8 mouse cellular contexts compared by ENCODE assay signal in the genomic region with DNA sequence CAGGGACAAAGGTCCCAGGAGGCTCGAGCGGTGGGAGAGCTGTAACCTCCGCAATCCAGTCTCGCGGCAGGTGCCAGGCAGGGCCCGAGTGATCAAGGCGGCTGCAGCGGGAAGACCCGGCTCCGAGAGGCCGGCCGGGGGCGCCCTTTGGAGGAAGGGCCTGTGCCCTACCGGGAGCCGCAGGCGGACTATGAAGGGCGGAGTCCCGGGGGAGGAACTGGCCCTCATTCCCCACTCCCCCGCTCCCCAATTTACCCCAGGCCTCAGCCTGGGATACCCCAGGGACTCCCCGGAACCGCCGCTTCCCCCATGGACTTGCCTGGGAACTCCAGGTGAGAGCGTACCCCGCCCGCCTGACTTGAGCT. TPM values are rescaled to one million over a fixed set of nuclear protein-coding genes. Genes with fewer than 3 reads are reported as not detected.
A peak's percentile ranks its signal among the peaks of the same experiment; 100 is the strongest.
DNase-seq lines count a peak whose midpoint lies in the region; ATAC-seq and TF ChIP-seq lines count a peak whose summit lies in the region.

No protein-coding gene starts in this region.

- H3K9me3 ChIP-seq in lung, postnatal 0 days (ENCODE audit: low read length), result no peaks in the 10 kb centered on the region
- H3K9me3 ChIP-seq in forebrain, embryonic 12.5 days, result no peaks in the 10 kb centered on the region
- H3K9me3 ChIP-seq in limb, embryonic 14.5 days (ENCODE audit: control insufficient read depth, low read length), result no peaks in the 10 kb centered on the region
- H3K9me3 ChIP-seq in neural tube, embryonic 11.5 days (ENCODE audit: control insufficient read depth, low read length), result no peaks in the 10 kb centered on the region

- peak overlapping the region; percentile 70 for H3K4me3 ChIP-seq in lung, postnatal 0 days (ENCODE audit: low read depth, low read length)
- H3K4me3 ChIP-seq in forebrain, embryonic 12.5 days (replicated peaks), result peak overlapping the region; percentile 79
- peak overlapping the region; percentile 70 for H3K4me3 ChIP-seq in limb, embryonic 14.5 days (replicated peaks; ENCODE audit: low read length)
- H3K4me3 ChIP-seq in neural tube, embryonic 11.5 days (ENCODE audit: low read depth, low read length), result peak overlapping the region; percentile 87

- no peaks in the 10 kb centered on the region for H3K27me3 ChIP-seq in lung, postnatal 0 days (replicated peaks; ENCODE audit: insufficient read depth, low read length)
- no peaks in the 10 kb centered on the region for H3K27me3 ChIP-seq in forebrain, embryonic 12.5 days
- H3K27me3 ChIP-seq in limb, embryonic 14.5 days (ENCODE audit: control insufficient read depth, insufficient read depth, low read length), result no peaks in the 10 kb centered on the region
- H3K27me3 ChIP-seq in neural tube, embryonic 11.5 days (ENCODE audit: control insufficient read depth, insufficient read depth, low read length), result no peaks in the 10 kb centered on the region

- WGBS in lung, postnatal 0 days, result 4% methylated on average over 24 of the region's 25 CpGs
- WGBS in forebrain, embryonic 12.5 days, result 0% methylated on average over 24 of the region's 25 CpGs
- under 1% methylated on average over 21 of the region's 25 CpGs for WGBS in limb, embryonic 14.5 days
- WGBS in neural tube, embryonic 11.5 days, result under 1% methylated on average over 25 of the region's 25 CpGs

- H3K9ac ChIP-seq in lung, postnatal 0 days (replicated peaks; ENCODE audit: low read depth), result peak overlapping the region; percentile 83
- H3K9ac ChIP-seq in forebrain, embryonic 12.5 days, result peak overlapping the region; percentile 94
- peak overlapping the region; percentile 83 for H3K9ac ChIP-seq in limb, embryonic 14.5 days (ENCODE audit: low read depth, low read length, severe bottlenecking)
- H3K9ac ChIP-seq in neural tube, embryonic 11.5 days (ENCODE audit: low read length), result peak overlapping the region; percentile 89

- peak; percentile 29 for TF ChIP-seq CTCF in lung, postnatal 0 days (IDR thresholded peaks at IDR 0.05)

- ATAC-seq in lung, postnatal 0 days, result peak; percentile 18
- ATAC-seq in forebrain, embryonic 12.5 days (ENCODE audit: low FRiP score), result peak; percentile 27
- peak; percentile 13 for ATAC-seq in limb, embryonic 14.5 days (ENCODE audit: low FRiP score, low read depth)
- peak; percentile 24; the same call in 1 of the 2 replicates for ATAC-seq in neural tube, embryonic 11.5 days (ENCODE audit: insufficient read depth, low FRiP score, low TSS enrichment)

- TF ChIP-seq EP300 in lung, postnatal 0 days (IDR thresholded peaks at IDR 0.05), result no peak

- DNase-seq in cerebellum, adult 11 months, result peak; percentile 58
- DNase-seq in cerebellum, adult 11-12 months, result no peak
- DNase-seq in lung, postnatal 0 days (ENCODE audit: low spot score), result peak; percentile 52
- DNase-seq in lung, adult 18-20 months, result no peak
- no peak for DNase-seq in limb, embryonic 14.5 days (ENCODE audit: low spot score)
- DNase-seq in neural tube, embryonic 11.5 days (ENCODE audit: low spot score), result no peak
- peak; percentile 63 for DNase-seq in urinary bladder, adult 2 months (ENCODE audit: low spot score)

- no peaks in the 10 kb centered on the region for H3K4me1 ChIP-seq in lung, postnatal 0 days (ENCODE audit: insufficient read depth, low read depth, low read length)
- peaks cover 24% of the 10 kb centered on the region for H3K4me1 ChIP-seq in forebrain, embryonic 12.5 days
- peaks cover 8% of the 10 kb centered on the region for H3K4me1 ChIP-seq in limb, embryonic 14.5 days (ENCODE audit: control insufficient read depth, insufficient read depth, low read length)
- H3K4me1 ChIP-seq in neural tube, embryonic 11.5 days (ENCODE audit: control insufficient read depth, insufficient read depth, low read length), result peaks cover 7% of the 10 kb centered on the region

- peak overlapping the region; percentile 96 for H3K27ac ChIP-seq in lung, postnatal 0 days (ENCODE audit: low read length)
- peak overlapping the region; percentile 99 for H3K27ac ChIP-seq in forebrain, embryonic 12.5 days
- H3K27ac ChIP-seq in limb, embryonic 14.5 days (replicated peaks; ENCODE audit: low read depth, low read length), result peak overlapping the region; percentile 92
- H3K27ac ChIP-seq in neural tube, embryonic 11.5 days (ENCODE audit: low read depth, low read length), result peak overlapping the region; percentile 96

- TF ChIP-seq POLR2A in limb, embryonic 14.5 days (IDR thresholded peaks at IDR 0.05; ENCODE audit: borderline replicate concordance, extremely low read depth, insufficient read depth, insufficient read length), result no peak

- peaks cover 24% of the 10 kb centered on the region; the same call in 1 of the 2 replicates for H3K36me3 ChIP-seq in lung, postnatal 0 days (ENCODE audit: insufficient read depth, low read length)
- H3K36me3 ChIP-seq in forebrain, embryonic 12.5 days (replicated peaks), result peaks cover 54% of the 10 kb centered on the region
- H3K36me3 ChIP-seq in limb, embryonic 14.5 days (ENCODE audit: control insufficient read depth, insufficient read depth, low read length), result peaks cover 47% of the 10 kb centered on the region
- H3K36me3 ChIP-seq in neural tube, embryonic 11.5 days (ENCODE audit: control insufficient read depth, insufficient read depth, low read length), result peaks cover 19% of the 10 kb centered on the region

- H3K4me2 ChIP-seq in lung, postnatal 0 days (replicated peaks; ENCODE audit: low read depth, low read length), result peak overlapping the region; percentile 89
- H3K4me2 ChIP-seq in forebrain, embryonic 12.5 days, result peak overlapping the region; percentile 94
- H3K4me2 ChIP-seq in limb, embryonic 14.5 days (replicated peaks; ENCODE audit: low read depth, low read length, severe bottlenecking), result peak overlapping the region; percentile 79
- H3K4me2 ChIP-seq in neural tube, embryonic 11.5 days (ENCODE audit: low read depth), result peak overlapping the region; percentile 76

RNA-seq across cellular contexts. Expression of gene Fbrs, which starts 7.4 kb away (rescaled TPM):
- 9.9 and 11.1 TPM in 2 replicates for polyA plus RNA-seq in lung, postnatal 0 days (2015; fragmentation: Nextera tagmentation; extraction: Ambion mirVana)
- polyA plus RNA-seq in forebrain, embryonic 12.5 days (2016; fragmentation: Nextera tagmentation; extraction: Ambion mirVana), result 10.4 and 12.3 TPM in 2 replicates
- polyA plus RNA-seq in limb, embryonic 14.5 days (2012; rRNA removed), result 49.8 and 57.2 TPM in 2 replicates
- 17.3 and 21.1 TPM in 2 replicates for polyA plus RNA-seq in limb, embryonic 14.5 days (2014; fragmentation: Nextera tagmentation; extraction: Ambion mirVana)
- 15.4 and 17.1 TPM in 2 replicates for polyA plus RNA-seq in neural tube, embryonic 11.5 days (2014; fragmentation: Nextera tagmentation; extraction: Ambion mirVana)
- polyA plus RNA-seq in urinary bladder, adult 2 months (2012; rRNA removed), result 12.4 and 30.8 TPM in 2 replicates

RNA-seq across cellular contexts. Expression of gene Prr14, which starts 12.2 kb away (rescaled TPM):
- 37.6 and 37.7 TPM in 2 replicates for polyA plus RNA-seq in lung, postnatal 0 days (2015; fragmentation: Nextera tagmentation; extraction: Ambion mirVana)
- 63.0 and 64.7 TPM in 2 replicates for polyA plus RNA-seq in forebrain, embryonic 12.5 days (2016; fragmentation: Nextera tagmentation; extraction: Ambion mirVana)
- 65.8 and 86.0 TPM in 2 replicates for polyA plus RNA-seq in limb, embryonic 14.5 days (2012; rRNA removed)
- 43.7 and 49.7 TPM in 2 replicates for polyA plus RNA-seq in limb, embryonic 14.5 days (2014; fragmentation: Nextera tagmentation; extraction: Ambion mirVana)
- polyA plus RNA-seq in neural tube, embryonic 11.5 days (2014; fragmentation: Nextera tagmentation; extraction: Ambion mirVana), result 55.5 and 71.8 TPM in 2 replicates
- polyA plus RNA-seq in urinary bladder, adult 2 months (2012; rRNA removed), result 69.2 and 79.9 TPM in 2 replicates

RNA-seq across cellular contexts. Expression of gene Zfp689, which starts 22.7 kb away (rescaled TPM):
- 2.6 and 3.5 TPM in 2 replicates for polyA plus RNA-seq in lung, postnatal 0 days (2015; fragmentation: Nextera tagmentation; extraction: Ambion mirVana)
- polyA plus RNA-seq in forebrain, embryonic 12.5 days (2016; fragmentation: Nextera tagmentation; extraction: Ambion mirVana), result 16.0 and 18.8 TPM in 2 replicates
- 10.2 and 14.7 TPM in 2 replicates for polyA plus RNA-seq in limb, embryonic 14.5 days (2012; rRNA removed)
- 7.7 and 10.5 TPM in 2 replicates for polyA plus RNA-seq in limb, embryonic 14.5 days (2014; fragmentation: Nextera tagmentation; extraction: Ambion mirVana)
- polyA plus RNA-seq in neural tube, embryonic 11.5 days (2014; fragmentation: Nextera tagmentation; extraction: Ambion mirVana), result 11.7 and 16.4 TPM in 2 replicates
- 3.1 and 3.7 TPM in 2 replicates for polyA plus RNA-seq in urinary bladder, adult 2 months (2012; rRNA removed)

RNA-seq across cellular contexts. Expression of gene Srcap, which starts 40.2 kb away (rescaled TPM):
- 19.2 and 19.3 TPM in 2 replicates for polyA plus RNA-seq in lung, postnatal 0 days (2015; fragmentation: Nextera tagmentation; extraction: Ambion mirVana)
- polyA plus RNA-seq in forebrain, embryonic 12.5 days (2016; fragmentation: Nextera tagmentation; extraction: Ambion mirVana), result 87.4 and 92.1 TPM in 2 replicates
- 21.4 and 37.2 TPM in 2 replicates for polyA plus RNA-seq in limb, embryonic 14.5 days (2012; rRNA removed)
- polyA plus RNA-seq in limb, embryonic 14.5 days (2014; fragmentation: Nextera tagmentation; extraction: Ambion mirVana), result 44.1 and 54.8 TPM in 2 replicates
- polyA plus RNA-seq in neural tube, embryonic 11.5 days (2014; fragmentation: Nextera tagmentation; extraction: Ambion mirVana), result 58.3 and 66.0 TPM in 2 replicates
- polyA plus RNA-seq in urinary bladder, adult 2 months (2012; rRNA removed), result 5.7 and 13.8 TPM in 2 replicates

RNA-seq across cellular contexts. Expression of gene Gm42715, which starts 47.8 kb away (rescaled TPM):
- polyA plus RNA-seq in lung, postnatal 0 days (2015; fragmentation: Nextera tagmentation; extraction: Ambion mirVana), result 9.3 and 10.3 TPM in 2 replicates
- polyA plus RNA-seq in forebrain, embryonic 12.5 days (2016; fragmentation: Nextera tagmentation; extraction: Ambion mirVana), result 16.4 and 16.8 TPM in 2 replicates
- polyA plus RNA-seq in limb, embryonic 14.5 days (2012; rRNA removed), result 17.4 and 19.6 TPM in 2 replicates
- 15.0 and 17.0 TPM in 2 replicates for polyA plus RNA-seq in limb, embryonic 14.5 days (2014; fragmentation: Nextera tagmentation; extraction: Ambion mirVana)
- 18.4 TPM in 2 replicates for polyA plus RNA-seq in neural tube, embryonic 11.5 days (2014; fragmentation: Nextera tagmentation; extraction: Ambion mirVana)
- 19.3 and 25.2 TPM in 2 replicates for polyA plus RNA-seq in urinary bladder, adult 2 months (2012; rRNA removed)

Comparison
In these comparisons a context has a peak if more than half of its experiments do, and no peak if none do; other contexts are left out.
1. DNase-seq: peak in cerebellum, adult 11 months (single experiment), lung, postnatal 0 days (single experiment) and urinary bladder, adult 2 months (single experiment); none in cerebellum, adult 11-12 months (single experiment), lung, adult 18-20 months (0 of 2), limb, embryonic 14.5 days (single experiment) and neural tube, embryonic 11.5 days (single experiment).
2. Peak in every context shown above with its lines, with median percentiles within 50 percentile points of each other: ATAC-seq, H3K27ac ChIP-seq, H3K4me2 ChIP-seq, H3K4me3 ChIP-seq and H3K9ac ChIP-seq.